Mouse (Mus musculus) T-helper 1 cell (primary cell): ENCODE measurements around the gene Il17f.
"Not testable (repeated sequence)": the region's sequence is repeated elsewhere in the genome, so short reads cannot be mapped to it uniquely, and the experiment has no call there.

Experiments used
- in situ Hi-C: fragments of 300-600 bp; cut with MboI, MseI; formaldehyde crosslinking; loops from one replicate; pipeline ENCODE4 v1.15.1; 2025; ENCODE audit warnings: high pct_unique_total_duplicates

Gene Il17f

DNA sequence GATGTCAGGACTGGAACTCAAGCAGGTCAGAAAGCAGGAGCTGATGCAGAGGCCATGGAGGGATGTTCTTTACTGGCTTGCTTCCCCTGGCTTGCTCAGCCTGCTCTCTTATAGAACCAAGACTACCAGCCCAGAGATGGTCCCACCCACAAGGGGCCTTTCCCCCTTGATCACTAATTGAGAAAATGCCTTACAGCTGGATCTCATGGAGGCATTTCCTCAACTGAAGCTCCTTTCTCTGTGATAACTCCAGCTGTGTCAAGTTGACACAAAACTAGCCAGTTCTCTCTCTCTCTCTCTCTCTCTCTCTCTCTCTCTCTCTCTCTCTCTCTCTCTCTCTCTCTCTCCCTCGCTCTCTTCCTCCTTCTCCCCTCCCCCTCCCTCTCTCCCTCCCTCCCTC is at the start of gene Il17f:
Gene Il17f, minus strand, starts transcription at position 101 of the 400 bp plus-strand sequence.
- in situ Hi-C loops: not testable (repeated sequence)

DNA sequence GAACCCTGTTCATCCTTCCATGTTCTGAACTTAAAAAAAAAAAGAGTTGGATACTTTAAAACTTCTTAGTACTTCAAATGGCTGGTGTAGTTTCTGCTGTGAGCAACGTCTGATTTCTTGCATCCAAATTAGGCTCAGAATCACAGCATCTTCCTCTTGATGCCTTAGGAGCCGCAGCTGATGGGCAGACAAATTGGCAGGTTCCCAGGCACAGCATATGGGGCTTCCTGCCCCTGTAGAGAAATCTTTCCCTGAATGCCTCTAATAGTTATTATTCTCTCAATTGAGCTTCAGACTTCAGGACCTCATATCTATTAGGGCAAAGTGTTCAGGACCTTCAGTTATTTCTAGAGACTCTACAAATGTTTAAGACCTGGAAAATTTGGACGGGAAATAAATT is 49.5 kb upstream of the Il17f start:
- in situ Hi-C loops: no loop called here

DNA sequence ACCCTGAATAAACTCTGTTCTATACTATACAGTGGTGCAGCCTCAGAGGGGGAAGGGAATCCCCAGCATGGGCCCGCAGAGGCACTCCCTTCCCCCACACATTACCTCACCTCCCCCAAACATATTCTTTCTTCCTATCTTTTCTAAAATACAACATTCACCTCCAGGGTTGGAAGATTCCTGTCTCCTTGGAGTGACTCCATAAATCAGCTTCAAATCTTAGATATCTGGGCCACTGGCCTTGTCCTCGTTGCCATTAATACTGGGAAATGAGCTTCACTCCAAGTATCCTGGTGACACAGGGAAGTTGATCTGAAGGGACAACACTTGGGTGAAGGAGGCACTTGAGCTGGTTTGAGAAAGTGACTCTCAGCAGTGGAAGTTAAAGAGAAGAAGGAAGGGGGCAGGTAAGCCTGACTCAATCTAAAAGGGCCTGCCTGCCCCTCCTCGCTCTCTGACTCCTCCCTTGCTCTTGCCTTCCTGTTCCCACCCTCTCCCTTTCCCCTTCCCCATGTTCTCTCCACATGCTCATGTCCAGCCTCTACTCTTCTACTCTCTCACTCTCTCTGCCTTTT is 46.2 kb upstream of the Il17f start:
- in situ Hi-C loops: no loop called here

GRCm38 (mm10) chr1:20833141-20833511 is 42.7 kb upstream of the Il17f start:
- in situ Hi-C loops: no loop called here

GRCm38 (mm10) chr1:20832473-20833140 is 42.2 kb upstream of the Il17f start:
- in situ Hi-C loops: no loop called here

- in situ Hi-C loops: no loop called here
Observed at GRCm38 (mm10) chr1:20830546-20830945, 40.1 kb upstream of the Il17f start.

DNA sequence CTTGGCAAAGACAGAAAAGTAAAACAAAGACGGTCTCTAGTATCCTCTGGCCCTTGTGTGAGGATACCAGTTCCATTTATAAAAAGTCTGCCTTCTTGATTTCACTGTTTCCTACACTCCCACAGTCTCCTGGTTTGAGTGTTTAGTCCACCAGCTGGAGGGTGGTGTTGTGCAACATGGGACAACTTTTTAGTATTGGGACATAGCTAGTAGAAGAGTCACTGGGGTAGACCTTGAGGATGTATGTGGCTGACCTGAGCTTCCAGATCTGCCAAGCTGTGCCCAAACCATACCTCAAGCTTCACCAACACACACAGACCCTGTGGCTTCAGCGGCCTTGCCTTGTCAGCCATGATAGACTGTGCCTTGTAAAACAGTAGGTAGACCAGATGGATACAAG is 37.6 kb upstream of the Il17f start:
- in situ Hi-C loops: no loop called here

GRCm38 (mm10) chr1:20825036-20825435 is 34.6 kb upstream of the Il17f start:
- in situ Hi-C loops: no loop called here

GRCm38 (mm10) chr1:20823906-20824305 is 33.5 kb upstream of the Il17f start:
- in situ Hi-C loops: loop anchor here (5.0 kb wide), 2 partner anchors 73 to 268 kb away; no protein-coding TSS in a partner anchor

DNA sequence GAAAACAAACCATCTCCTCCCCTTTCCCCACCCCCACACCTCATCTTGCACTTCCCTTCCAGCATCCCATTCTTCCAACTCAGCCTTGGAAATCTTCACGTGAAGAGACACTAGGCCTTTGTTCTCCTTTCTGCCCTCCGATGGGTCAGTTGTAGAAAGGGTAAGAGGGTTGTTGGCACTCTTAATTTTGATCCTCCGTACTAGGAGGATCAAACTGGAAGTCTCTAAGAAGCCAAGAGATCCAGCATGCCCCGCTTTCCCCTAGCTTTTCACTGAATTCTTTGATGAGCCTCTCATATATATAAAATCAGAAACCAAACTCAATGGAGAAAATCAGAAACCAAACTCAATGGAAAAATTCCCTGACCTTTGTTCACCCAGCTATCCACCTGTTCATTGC is 33.1 kb upstream of the Il17f start:
- in situ Hi-C loops: loop anchor here (5.0 kb wide), 2 partner anchors 74 to 269 kb away; no protein-coding TSS in a partner anchor

- in situ Hi-C loops: loop anchor here (5.0 kb wide), 2 partner anchors 76 to 271 kb away; no protein-coding TSS in a partner anchor
Observed at GRCm38 (mm10) chr1:20820959-20821358, 30.5 kb upstream of the Il17f start.

DNA sequence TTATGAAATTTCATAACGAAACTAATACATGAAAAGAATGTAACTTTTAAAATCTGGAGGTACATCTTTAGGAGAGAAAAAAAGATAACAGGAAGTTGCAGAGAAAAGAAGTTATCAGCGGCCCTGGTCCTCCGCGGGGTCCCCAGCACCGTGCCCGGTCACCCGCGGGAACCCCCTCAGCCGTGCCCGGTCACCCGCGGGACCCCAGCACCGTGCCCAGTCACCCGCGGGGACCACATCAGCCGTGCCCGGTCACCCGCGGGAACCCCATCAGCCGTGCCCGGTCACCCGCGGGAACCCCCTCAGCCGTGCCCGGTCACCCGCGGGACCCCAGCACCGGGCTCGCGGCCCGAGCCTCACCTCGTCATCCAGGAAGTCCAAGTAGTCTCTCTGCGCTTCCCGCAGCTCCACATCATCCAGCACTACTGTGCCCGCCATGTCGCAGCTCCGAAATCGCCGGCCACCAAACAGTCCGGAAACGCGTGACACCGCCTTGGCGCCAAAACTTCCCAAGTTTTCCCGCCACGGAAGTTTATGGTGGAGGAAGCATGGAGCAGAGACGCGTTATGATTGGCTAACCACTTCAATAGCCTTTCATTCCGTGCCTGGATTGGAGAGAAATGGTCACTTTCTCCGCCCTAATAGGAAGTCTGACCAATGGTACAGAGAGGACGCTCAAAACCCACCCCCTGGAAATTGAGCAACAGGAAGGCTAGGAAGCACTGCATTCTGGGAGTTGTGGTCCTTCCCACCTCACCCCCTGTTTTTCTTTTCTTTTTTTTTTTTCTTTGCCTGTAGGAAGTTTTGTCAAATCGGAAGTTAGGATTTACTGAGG is 29.6 kb upstream of the Il17f start, which contains the start of gene Mcm3:
Gene Mcm3, minus strand, starts transcription at position 542 of the 835 bp plus-strand sequence.
- in situ Hi-C loops: loop anchor here (5.0 kb wide), 2 partner anchors 77 to 272 kb away; no protein-coding TSS in a partner anchor

DNA sequence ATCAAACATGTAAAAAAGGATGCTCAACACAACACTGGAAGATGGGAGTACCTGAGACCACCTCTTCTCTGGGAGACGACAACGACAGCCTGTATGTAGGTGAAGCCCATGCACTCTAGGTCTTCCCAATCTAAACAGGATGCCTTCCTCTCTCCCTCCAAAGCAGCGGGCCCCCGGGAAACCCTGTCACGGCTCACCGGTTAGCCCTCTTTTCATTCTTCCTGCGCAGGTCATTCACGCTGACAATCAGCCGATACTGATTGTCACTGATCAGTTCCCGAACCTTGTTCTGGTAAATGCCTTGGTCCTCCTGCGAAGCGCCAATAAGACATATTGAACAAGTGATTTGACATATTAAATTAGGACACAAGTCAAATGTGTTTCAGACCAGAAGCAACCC is 27.2 kb upstream of the Il17f start:
- in situ Hi-C loops: no loop called here

DNA sequence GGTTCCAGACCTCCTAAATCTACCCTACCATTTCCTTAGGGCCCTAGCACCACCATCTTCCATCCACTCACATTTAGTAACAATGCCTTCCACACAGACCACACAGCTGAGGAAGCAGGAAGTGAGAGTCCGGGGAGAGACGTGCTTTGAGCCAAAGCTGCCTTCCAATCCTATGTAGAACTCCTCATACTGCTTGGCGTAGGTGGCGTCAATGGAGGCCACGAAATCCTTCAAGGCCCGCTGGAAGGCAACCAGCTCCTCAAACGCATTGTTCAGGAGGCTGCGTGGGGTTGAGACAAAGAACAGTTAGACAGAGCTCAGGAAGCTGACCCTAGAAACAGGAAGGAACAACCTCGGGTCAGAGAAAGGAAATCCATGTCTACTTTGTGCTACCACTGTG is 26.8 kb upstream of the Il17f start:
- in situ Hi-C loops: no loop called here

DNA sequence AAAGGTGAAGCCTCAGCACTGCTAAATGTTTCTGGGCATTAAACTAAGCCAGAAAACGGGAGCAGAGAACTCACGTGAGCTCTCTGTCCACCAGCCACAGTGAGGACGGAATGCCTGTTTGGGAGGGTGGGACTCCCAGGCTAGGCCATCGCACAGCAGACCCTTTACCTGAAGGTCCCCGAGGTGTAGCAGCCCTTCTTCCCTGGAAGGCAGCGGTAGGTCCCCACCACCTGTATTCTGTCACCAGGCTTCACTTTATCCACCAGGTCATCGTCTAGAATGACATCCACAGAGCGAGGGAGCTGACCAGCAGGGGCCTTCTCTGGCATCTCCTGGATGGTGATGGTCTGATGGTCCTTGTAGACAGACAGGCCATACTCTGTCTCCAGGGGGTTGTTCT is 24.1 kb upstream of the Il17f start:
- in situ Hi-C loops: no loop called here

DNA sequence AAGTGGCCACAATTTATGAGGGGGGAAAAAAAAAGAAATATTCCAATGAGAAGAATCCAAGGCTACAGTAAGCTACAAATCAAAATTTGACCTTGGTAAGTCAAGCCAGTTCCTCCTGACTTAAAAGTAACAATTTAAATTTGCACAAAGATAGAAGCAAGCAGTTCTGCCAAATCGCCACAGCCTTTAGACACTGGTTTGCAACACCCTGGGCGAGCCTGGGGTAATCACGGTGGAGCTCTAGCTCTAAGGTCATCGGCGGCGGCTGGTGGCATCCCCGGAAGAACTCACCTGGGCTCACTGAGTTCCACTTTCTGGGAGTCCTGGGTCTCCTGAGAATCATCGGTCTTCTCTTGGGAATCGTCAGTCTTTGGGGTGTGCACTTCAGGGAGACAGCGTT is 14.1 kb upstream of the Il17f start:
- in situ Hi-C loops: loop anchor here (5.0 kb wide), 1 partner anchor 102 kb away; no protein-coding TSS in a partner anchor

DNA sequence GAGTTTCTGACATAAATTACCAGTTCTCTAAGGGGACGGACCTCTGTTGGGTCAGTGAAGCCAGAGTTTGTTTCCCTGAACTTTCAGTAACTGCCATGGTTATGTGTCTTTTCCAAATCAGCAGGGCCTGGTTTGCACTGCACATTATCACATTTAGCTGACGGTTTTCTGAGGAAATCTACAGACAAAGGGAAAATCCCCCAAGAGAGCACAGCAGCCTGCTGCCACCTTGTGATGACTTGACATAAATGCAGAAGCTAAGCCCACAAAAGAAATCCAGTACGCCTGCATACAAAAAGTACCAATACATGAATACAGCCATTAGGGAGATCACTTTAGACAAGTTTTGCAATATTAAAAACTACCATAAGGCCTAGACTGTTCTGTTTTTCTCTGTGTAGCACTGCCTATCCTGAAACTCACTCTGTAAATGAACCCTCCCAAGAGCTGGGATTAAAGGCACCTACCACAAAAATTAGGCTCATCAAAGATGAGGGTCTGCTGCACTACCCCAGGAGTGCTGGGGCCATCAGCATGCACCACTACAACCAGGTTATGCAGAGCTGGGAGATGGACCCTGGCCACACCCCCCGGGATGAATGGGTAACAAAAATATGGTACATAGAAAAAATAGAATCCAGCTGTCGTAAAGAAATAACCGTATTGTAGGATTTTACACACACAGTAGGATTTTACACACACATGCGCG is 11.4 kb upstream of the Il17f start:
- in situ Hi-C loops: loop anchor here (5.0 kb wide), 1 partner anchor 100 kb away; no protein-coding TSS in a partner anchor

- in situ Hi-C loops: loop anchor here (5.0 kb wide), 1 partner anchor 99 kb away; no protein-coding TSS in a partner anchor
Observed at GRCm38 (mm10) chr1:20801275-20801674, 10.9 kb upstream of the Il17f start.

GRCm38 (mm10) chr1:20795178-20795577 is 4.8 kb upstream of the Il17f start:
- in situ Hi-C loops: no loop called here

DNA sequence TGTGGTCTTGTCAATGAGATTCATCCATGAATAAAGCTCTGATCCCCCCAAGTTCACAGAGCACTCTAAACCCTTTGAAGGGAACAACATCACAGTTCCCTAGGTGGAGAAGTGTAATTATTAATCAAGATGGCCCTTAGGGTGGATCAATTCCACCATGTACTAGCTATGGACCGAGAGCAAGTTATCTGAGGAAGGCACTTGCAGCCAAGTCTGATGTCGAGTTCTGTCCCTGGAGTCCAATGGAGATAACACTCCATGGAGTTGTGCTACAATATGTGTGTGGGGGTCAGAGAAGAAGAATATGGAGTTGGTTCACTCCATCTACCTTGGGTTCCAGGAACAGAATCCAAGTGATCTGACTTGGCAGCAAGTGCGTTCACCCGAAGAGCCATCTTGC is 4.3 kb upstream of the Il17f start:
- in situ Hi-C loops: no loop called here

GRCm38 (mm10) chr1:20791414-20791813 is 997 bp upstream of the Il17f start:
- in situ Hi-C loops: no loop called here

DNA sequence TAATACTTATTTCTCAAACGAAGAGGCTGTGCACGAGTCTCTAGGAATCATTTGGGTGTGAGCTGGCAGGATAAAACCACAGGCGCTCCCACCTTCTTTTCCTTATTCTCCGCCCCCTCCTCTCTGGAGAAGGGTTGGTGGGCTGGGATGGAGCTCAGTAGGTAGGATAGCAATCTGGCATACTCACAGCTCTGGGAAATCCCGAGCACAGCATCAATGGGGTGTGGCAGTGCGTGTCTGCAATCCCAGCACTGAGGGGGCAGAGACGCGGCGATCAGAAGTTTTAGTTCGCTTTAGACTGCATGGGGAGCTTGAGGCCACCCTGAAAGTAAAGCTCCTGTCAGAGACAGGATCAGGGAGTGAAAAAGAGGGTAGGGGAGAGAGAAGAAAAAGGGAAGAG is 2.0 kb downstream of the Il17f start:
- in situ Hi-C loops: no loop called here
